Mouse (Mus musculus) midbrain, embryonic 12.5 days (tissue): ENCODE measurements at regions not wholly inside any gene's neighbourhood (a gene's known extent, or its start where the extent isn't known, plus 50 kb on each side); places are given as distances from the start of the nearest gene placed in this dataset.

ENCODE experiments used
- ATAC-seq: fragments of 200-750 bp; cut with Nextera tagmentation; 2 replicates; pipeline ENCODE4 v1.8.0; 2017; ENCODE audit warnings: low read depth, moderate TSS enrichment, moderate library complexity; ENCODE audit not compliant: low FRiP score
- H3K27ac ChIP-seq: fragments of 300-500 bp; sonication (generic); replicated peaks from 2 replicates; pipeline ENCODE4 v1.5.1; 2016; ENCODE audit warnings: mild to moderate bottlenecking
- H3K27me3 ChIP-seq: fragments of 300-500 bp; sonication (generic); 2 replicates; pipeline ENCODE4 v1.6.1; 2016; ENCODE audit warnings: mild to moderate bottlenecking
- H3K36me3 ChIP-seq: fragments of 300-500 bp; sonication (generic); 2 replicates; pipeline ENCODE4 v1.6.1; 2016
- H3K4me1 ChIP-seq: fragments of 300-500 bp; sonication (generic); 2 replicates; pipeline ENCODE4 v1.6.1; 2016
- H3K4me2 ChIP-seq: fragments of 300-500 bp; sonication (generic); replicated peaks from 2 replicates; pipeline ENCODE4 v1.6.1; 2016; ENCODE audit warnings: mild to moderate bottlenecking, moderate library complexity
- H3K4me3 ChIP-seq: fragments of 300-500 bp; sonication (generic); 2 replicates; pipeline ENCODE4 v1.5.1; 2016; ENCODE audit warnings: mild to moderate bottlenecking
- H3K9ac ChIP-seq: fragments of 300-500 bp; sonication (generic); replicated peaks from 2 replicates; pipeline ENCODE4 v1.6.1; 2016; ENCODE audit warnings: mild to moderate bottlenecking, moderate library complexity
- H3K9me3 ChIP-seq: fragments of 300-500 bp; sonication (generic); 2 replicates; pipeline ENCODE4 v1.6.1; 2016; ENCODE audit warnings: mild to moderate bottlenecking
- WGBS: fragments of 180-500 bp; shearing (Covaris S2); methylation state at CpG from one replicate; pipeline ENCODE4 v1.1.7; 2016; 5-methylcytosine and 5-hydroxymethylcytosine counted together

DNA sequence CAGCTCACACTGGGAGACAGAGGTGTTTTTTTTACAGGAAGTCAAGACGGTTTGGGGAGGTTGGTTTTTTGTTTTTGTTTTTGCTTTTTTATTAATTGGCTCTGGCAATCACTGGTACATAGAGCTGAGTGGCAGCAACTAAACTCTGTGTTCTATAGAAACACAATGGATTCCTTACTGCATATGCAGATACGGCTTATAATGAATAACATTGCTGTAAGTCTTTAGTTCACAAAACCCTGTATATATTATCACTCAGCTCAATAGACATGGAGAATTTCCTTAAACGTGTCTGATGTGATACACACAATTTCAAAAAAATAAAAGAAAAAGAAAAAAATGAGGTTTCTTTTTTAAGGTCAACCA lies 296.0 kb downstream of the Rps29 start:
- WGBS, result 81% methylated on average over 3 of the region's 3 CpGs
- Histone ChIP-seq H3K4me3 (no peak overlapping the region), H3K4me2 (no peak overlapping the region), H3K27me3 (no peaks in the 10 kb centered on the region), H3K9me3 (no peaks in the 10 kb centered on the region), H3K9ac (no peak overlapping the region), H3K36me3 (no peaks in the 10 kb centered on the region), H3K4me1 (no peaks in the 10 kb centered on the region), H3K27ac (no peak overlapping the region)
- ATAC-seq, result no peak

DNA sequence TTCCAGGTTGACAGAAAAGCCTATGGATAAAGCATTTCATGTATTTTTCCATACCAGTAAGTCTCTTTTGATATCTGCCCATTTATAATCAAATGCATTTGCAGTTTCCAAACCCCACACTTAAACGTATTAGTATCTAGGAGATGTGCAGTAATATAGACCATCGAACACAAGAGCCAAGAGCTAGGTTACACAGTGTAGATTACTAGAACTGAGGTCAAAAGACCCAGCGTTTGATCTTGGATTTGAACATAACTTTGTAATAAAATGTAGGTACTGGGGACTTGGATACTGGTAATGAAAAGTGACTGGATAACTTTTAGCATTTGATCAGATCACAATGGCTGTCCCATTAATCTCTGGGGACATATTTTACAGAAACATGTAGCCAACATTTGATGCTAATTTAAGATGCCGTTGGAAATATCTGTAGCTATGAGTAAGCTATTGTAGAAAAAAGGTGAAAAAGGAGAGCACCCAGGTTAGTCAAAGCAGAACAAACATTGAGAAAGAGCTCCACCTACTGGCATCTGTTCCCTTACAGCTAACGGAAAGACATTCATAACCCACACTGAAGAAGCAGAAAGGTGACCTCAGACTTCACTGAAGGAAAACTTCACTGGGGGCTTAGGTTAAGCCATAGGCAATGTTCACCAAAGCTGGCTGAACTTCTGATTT lies 296.5 kb downstream of the Rps29 start:
- H3K4me2 ChIP-seq, result no peak overlapping the region
- 0 out of 2 replicates have a peak, but pooled peaks have one; percentile 53 for ATAC-seq
- 48% methylated on average over 5 of the region's 5 CpGs for WGBS

DNA sequence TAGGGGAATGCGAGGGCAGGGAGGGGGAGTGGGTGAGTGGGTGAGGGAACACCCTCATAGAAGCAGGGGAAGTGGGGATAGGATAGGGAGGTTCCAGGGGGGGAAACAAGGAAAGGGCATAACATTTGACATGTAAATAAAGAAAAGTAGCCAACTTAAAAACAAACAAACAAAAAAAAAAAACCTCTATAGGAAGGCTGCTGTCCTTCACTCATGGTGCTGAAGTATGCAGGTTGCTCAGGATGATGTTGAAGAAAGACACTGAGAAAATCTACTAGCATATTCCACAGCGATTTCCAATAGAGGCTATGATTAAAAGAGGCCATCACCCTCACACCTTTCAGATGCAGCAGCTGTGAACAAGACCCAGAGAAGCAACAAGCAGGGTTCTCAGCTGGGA lies 298.7 kb downstream of the Rps29 start:
- no peak overlapping the region for H3K4me3 ChIP-seq
- H3K4me2 ChIP-seq, result no peak overlapping the region
- no peaks in the 10 kb centered on the region for H3K4me1 ChIP-seq
- whole genome bisulfite sequencing, result 82% methylated on average over 2 of the region's 2 CpGs
- H3K36me3 ChIP-seq, result no peaks in the 10 kb centered on the region
- no peak overlapping the region for H3K27ac ChIP-seq
- no peak overlapping the region for H3K9ac ChIP-seq
- no peaks in the 10 kb centered on the region for H3K27me3 ChIP-seq
- ATAC-seq, result no peak
- no peaks in the 10 kb centered on the region for H3K9me3 ChIP-seq

More for the DNA sequence above, 296.5 kb downstream of the Rps29 start:
- H3K27ac ChIP-seq, result no peak overlapping the region
- no peak overlapping the region for H3K9ac ChIP-seq
- H3K27me3 ChIP-seq, result no peaks in the 10 kb centered on the region
- no peaks in the 10 kb centered on the region for H3K36me3 ChIP-seq
- no peaks in the 10 kb centered on the region for H3K4me1 ChIP-seq
- no peaks in the 10 kb centered on the region for H3K9me3 ChIP-seq
- H3K4me3 ChIP-seq, result no peak overlapping the region

DNA sequence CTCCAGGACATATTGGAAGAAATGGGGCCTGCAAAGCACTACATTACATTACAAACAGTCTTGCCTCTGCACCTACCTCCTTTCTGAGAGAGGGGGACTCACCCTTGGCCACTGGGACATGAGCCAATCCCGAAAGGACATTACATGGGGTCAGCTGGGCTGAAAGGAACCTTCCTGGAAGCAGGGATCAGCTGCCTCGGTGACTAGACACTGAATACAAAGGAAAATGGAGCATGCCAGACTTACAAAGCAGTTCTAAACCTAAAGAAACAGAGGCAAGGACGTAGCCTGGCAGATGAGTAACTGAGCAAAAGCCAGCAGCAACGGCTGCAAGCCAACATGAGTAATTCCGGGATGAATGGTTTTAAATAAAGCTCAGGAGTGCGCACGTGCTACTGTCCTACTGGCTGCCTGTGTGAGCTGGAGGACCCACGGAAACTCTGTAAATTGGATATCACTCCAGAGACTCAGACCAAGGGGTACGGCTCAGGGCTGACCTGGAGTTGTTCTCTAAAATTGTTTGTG lies 309.3 kb downstream of the Rps29 start:
- WGBS, result 73% methylated on average over 9 of the region's 9 CpGs
- H3K36me3 ChIP-seq, result no peaks in the 10 kb centered on the region
- no peak overlapping the region for H3K27ac ChIP-seq
- no peaks in the 10 kb centered on the region for H3K9me3 ChIP-seq
- no peak overlapping the region for H3K4me2 ChIP-seq
- no peak overlapping the region for H3K9ac ChIP-seq
- no peaks in the 10 kb centered on the region for H3K27me3 ChIP-seq
- no peak overlapping the region for H3K4me3 ChIP-seq
- no peak for ATAC-seq
- no peaks in the 10 kb centered on the region for H3K4me1 ChIP-seq

DNA sequence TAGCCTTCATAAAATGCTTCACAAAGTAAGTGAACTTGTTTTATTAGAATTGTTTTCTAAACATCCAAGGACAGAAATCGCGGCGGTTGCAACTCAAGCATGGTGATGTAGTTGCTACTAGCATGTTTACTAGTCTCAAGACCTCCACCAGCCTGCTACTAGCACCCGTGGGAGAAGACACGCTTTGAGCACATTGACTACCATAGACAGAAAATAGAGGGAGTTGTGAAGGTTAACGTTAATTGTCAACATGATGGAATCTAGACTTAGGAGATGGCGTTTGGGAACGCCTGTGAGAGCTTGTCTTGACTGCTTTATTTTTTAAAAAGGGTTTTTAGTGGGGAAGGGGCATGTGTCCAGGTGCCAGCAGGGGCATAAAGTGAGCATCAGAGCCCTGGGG lies 318.2 kb downstream of the Rps29 start:
- no peaks in the 10 kb centered on the region for H3K36me3 ChIP-seq
- H3K9me3 ChIP-seq, result no peaks in the 10 kb centered on the region
- no peak overlapping the region for H3K27ac ChIP-seq
- H3K9ac ChIP-seq, result no peak overlapping the region
- no peak overlapping the region for H3K4me3 ChIP-seq
- no peaks in the 10 kb centered on the region for H3K27me3 ChIP-seq
- WGBS, result 93% methylated on average over 8 of the region's 8 CpGs
- H3K4me1 ChIP-seq, result no peaks in the 10 kb centered on the region
- no peak overlapping the region for H3K4me2 ChIP-seq
- no peak for ATAC-seq

DNA sequence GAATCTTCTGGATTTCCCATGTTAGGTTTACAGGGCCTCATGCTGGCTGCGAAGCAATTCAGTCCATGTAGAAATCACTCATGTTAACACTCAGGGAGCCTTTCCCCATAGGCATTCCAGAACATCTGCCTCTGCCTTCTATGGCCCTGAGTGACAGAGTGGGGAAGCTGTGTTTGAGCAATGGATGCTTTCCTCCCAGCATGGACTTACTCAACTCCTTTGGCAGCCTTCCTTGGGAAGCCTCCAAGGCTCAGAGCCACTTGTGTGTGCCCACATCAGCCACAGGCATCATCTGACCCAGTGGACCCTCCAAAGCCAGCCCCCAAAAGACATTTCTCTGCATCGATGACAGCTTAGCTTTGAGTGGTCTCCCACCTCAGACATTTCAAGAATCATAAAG lies 318.8 kb downstream of the Rps29 start:
- WGBS, result 93% methylated on average over 2 of the region's 2 CpGs
- no peak overlapping the region for H3K4me2 ChIP-seq
- no peaks in the 10 kb centered on the region for H3K9me3 ChIP-seq
- H3K27me3 ChIP-seq, result no peaks in the 10 kb centered on the region
- H3K27ac ChIP-seq, result no peak overlapping the region
- no peak overlapping the region for H3K9ac ChIP-seq
- no peaks in the 10 kb centered on the region for H3K4me1 ChIP-seq
- H3K36me3 ChIP-seq, result no peaks in the 10 kb centered on the region
- ATAC-seq, result no peak
- H3K4me3 ChIP-seq, result no peak overlapping the region

DNA sequence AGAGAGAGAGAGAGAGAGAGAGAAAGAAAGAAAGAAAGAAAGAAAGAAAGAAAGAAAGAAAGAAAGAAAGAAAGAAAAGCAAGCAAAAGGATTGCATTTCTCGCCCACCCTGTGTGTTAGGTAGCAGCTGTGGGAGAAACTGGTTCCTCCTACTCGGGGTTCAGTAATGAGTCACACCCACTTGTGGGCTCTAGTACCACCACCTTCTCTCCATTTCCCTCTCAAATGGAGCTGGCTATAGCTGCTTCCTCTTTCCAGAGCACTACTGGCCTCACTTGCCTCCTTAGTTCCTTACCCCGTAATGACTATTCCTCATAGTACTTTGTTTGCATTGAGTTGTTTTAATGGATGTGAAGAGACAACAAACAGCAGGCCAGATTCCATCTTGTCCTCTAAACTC lies 323.0 kb downstream of the Rps29 start:
- no peak overlapping the region for H3K27ac ChIP-seq
- 89% methylated on average over 3 of the region's 3 CpGs for WGBS
- H3K9me3 ChIP-seq, result no peaks in the 10 kb centered on the region
- H3K4me1 ChIP-seq, result no peaks in the 10 kb centered on the region
- no peak for ATAC-seq
- no peaks in the 10 kb centered on the region for H3K27me3 ChIP-seq
- no peak overlapping the region for H3K9ac ChIP-seq
- no peak overlapping the region for H3K4me3 ChIP-seq
- H3K4me2 ChIP-seq, result no peak overlapping the region
- H3K36me3 ChIP-seq, result no peaks in the 10 kb centered on the region

DNA sequence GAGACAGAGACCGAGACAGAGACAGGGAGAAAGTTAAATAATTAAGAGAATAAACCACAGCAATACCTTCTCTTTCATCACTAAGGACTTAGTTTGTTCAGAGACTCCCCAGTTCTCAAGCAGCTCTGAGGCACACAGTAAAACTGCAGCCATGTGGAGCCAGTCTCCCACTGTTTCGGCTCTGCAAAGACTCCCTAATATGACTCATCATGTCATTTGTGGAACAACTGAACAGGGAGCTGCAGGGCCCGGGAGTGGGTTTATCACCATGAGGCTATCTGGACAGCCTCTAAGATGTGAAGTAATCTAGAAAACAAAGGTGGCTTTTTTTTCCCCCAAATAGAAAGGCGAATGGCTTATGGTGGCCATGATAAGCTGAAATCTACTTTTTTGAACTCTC lies 325.1 kb downstream of the Rps29 start:
- H3K27me3 ChIP-seq, result no peaks in the 10 kb centered on the region
- ATAC-seq, result no peak
- no peaks in the 10 kb centered on the region for H3K9me3 ChIP-seq
- WGBS, result 83% methylated on average over 4 of the region's 4 CpGs
- H3K4me3 ChIP-seq, result no peak overlapping the region
- no peak overlapping the region for H3K9ac ChIP-seq
- H3K4me1 ChIP-seq, result no peaks in the 10 kb centered on the region
- no peak overlapping the region for H3K4me2 ChIP-seq
- no peaks in the 10 kb centered on the region for H3K36me3 ChIP-seq
- H3K27ac ChIP-seq, result no peak overlapping the region

DNA sequence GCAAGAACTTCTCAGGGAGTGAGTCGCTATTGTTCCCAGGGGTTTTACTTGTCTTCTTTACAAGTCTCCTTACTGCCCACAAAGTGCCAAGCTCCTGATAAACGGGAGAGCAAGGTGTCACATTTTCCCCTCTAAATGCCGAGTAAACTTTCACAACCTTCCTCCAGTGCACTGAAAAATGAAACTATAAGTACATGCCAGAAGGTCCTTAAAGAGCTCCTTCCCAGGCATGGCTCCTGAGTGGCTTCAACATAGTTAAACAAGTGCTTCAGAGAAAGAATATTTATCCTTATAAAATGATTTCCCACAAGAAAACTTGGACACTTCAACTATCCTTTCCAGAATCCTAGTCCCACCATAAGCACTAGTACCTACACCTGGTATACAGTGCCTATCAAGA lies 329.6 kb downstream of the Rps29 start:
- Histone ChIP-seq H3K27me3 (no peaks in the 10 kb centered on the region), H3K9me3 (no peaks in the 10 kb centered on the region), H3K4me1 (peaks cover 3% of the 10 kb centered on the region; the same call in 1 of the 2 replicates), H3K4me3 (no peak overlapping the region), H3K36me3 (no peaks in the 10 kb centered on the region), H3K9ac (no peak overlapping the region), H3K4me2 (no peak overlapping the region), H3K27ac (no peak overlapping the region)
- ATAC-seq, result no peak
- 87% methylated on average over 3 of the region's 3 CpGs for whole genome bisulfite sequencing

DNA sequence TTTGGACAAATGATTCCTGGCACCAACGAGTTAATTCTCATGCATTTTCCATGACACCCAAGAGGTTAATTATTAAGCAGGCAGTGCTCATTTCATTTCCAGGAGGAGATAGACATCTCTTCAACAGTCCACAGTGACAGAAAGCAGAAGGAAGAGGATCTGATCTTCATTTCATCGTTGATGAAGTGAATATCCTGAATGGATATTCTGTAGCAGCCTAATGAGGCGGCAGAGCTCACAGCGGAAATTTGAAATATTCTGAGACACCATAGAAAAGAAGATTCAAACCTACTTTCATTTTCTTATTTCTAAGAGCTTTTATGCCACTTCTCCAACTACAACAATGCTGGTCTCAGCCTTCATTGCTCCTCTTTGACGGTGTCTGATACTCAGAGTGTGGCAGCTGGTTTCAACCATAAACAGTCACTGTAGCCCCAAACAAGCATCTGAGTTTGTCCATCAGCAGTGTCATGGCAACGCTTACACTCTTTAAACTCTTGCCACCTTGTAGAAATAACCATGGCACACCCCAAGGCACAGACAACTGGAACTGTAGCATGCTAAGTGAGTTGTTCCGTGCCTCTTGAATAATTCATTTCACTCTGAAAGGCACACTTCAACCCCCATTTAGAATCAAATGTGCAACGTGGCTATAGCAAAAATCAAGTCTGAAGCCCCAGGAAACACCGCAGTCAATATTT lies 331.3 kb downstream of the Rps29 start:
- H3K9ac ChIP-seq, result no peak overlapping the region
- no peak overlapping the region for H3K4me2 ChIP-seq
- H3K27ac ChIP-seq, result no peak overlapping the region
- H3K9me3 ChIP-seq, result no peaks in the 10 kb centered on the region
- 67% methylated on average over 9 of the region's 9 CpGs for WGBS
- H3K36me3 ChIP-seq, result no peaks in the 10 kb centered on the region
- peaks cover 3% of the 10 kb centered on the region; the same call in 1 of the 2 replicates for H3K4me1 ChIP-seq
- no peaks in the 10 kb centered on the region for H3K27me3 ChIP-seq
- no peak overlapping the region for H3K4me3 ChIP-seq
- ATAC-seq, result peak; percentile 47; the same call in 1 of the 2 replicates

DNA sequence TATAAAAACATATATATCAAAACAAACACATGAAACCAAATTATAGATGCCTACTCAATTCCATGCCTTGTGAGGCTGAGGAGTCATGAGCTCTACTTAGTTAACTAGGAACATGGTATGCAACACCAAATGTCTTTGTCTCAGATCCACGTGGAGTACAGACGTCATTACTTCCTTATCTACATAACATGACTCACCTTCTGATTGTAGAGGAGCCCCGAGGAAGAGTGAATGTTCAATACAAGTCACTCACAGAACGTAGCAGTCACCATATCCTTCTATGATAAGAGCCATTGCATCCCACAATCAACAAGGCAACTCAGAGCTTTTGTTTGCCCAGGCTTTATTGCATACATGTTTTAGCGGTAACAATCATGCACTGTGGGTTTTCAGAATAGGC lies 364.6 kb downstream of the Rps29 start:
- no peak overlapping the region for H3K4me2 ChIP-seq
- H3K27me3 ChIP-seq, result no peaks in the 10 kb centered on the region
- ATAC-seq, result no peak
- WGBS, result 82% methylated on average over 5 of the region's 5 CpGs
- H3K4me1 ChIP-seq, result no peaks in the 10 kb centered on the region
- no peak overlapping the region for H3K9ac ChIP-seq
- H3K4me3 ChIP-seq, result no peak overlapping the region
- no peaks in the 10 kb centered on the region for H3K36me3 ChIP-seq
- no peaks in the 10 kb centered on the region for H3K9me3 ChIP-seq
- no peak overlapping the region for H3K27ac ChIP-seq

DNA sequence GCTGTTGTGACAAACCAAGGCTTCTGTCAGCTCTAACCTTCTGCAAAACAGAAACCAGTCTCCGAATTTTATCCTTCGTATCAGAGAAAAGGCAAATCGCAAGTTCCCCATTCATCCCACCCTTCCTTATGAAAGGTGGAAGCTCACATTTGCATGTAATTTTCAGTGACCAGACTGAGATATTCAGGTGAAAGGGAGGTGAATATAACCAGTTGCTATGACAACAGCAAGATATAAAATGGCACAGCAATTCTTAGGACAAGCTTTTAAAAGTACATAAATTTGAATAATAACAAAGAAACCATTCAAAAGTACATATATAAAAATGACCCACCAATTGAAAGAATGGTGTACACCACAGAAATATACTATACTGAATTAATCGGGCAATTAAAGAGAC lies 375.4 kb downstream of the Rps29 start:
- H3K4me1 ChIP-seq, result no peaks in the 10 kb centered on the region
- H3K4me3 ChIP-seq, result no peak overlapping the region
- no peak overlapping the region for H3K9ac ChIP-seq
- H3K27ac ChIP-seq, result no peak overlapping the region
- no peak overlapping the region for H3K4me2 ChIP-seq
- H3K36me3 ChIP-seq, result no peaks in the 10 kb centered on the region
- H3K9me3 ChIP-seq, result no peaks in the 10 kb centered on the region
- WGBS, result 95% methylated on average over 4 of the region's 4 CpGs
- no peaks in the 10 kb centered on the region for H3K27me3 ChIP-seq
- ATAC-seq, result no peak
